Mouse (Mus musculus): ENCODE measurements around the gene Pcbp3.

DNA sequence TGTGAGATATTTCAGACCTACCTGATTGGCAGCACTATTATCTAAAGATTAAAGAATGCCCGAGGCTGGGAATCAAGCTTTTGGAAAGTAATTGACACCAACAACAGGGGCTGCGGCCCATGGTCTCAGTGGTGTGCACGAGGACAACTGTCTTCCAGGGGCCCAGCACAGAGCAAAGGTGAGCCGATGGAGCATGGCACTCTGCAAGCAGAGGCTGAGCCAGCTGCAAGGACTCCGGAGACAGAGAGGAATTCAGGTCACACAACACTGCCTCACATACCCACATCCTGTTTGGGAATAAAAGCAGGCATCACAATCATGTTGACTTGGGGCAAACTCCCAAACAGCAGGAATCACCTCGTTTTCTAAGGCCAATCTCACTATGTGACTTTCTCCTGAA lies 5.5 kb downstream of the Pcbp3 start:
- no peak for TF ChIP-seq CTCF (conservative IDR thresholded peaks at IDR 0.05 in 1 of 2, IDR thresholded peaks at IDR 0.05 in 1 of 2; ENCODE audit: low read depth in 2 of 2, low read length in 2 of 2)
- TF ChIP-seq POLR2AphosphoS2 (IDR thresholded peaks at IDR 0.05; ENCODE audit: low read depth, low read length) = no peak
- no peak for TF ChIP-seq EP300 (IDR thresholded peaks at IDR 0.05; ENCODE audit: low read length)
- no peak for TF ChIP-seq POLR2A (IDR thresholded peaks at IDR 0.05; ENCODE audit: low read depth, low read length)
- no peak for TF ChIP-seq USF1 (IDR thresholded peaks at IDR 0.05; ENCODE audit: low read depth, low read length)
- TF ChIP-seq MXI1 (IDR thresholded peaks at IDR 0.05; ENCODE audit: low read depth, low read length) = no peak
- TF ChIP-seq USF2 (conservative IDR thresholded peaks at IDR 0.05; ENCODE audit: low read depth, low read length) = no peak
- no peak for TF ChIP-seq NELFE (IDR thresholded peaks at IDR 0.05; ENCODE audit: low read depth, low read length)
- TF ChIP-seq ELF1 (IDR thresholded peaks at IDR 0.05; ENCODE audit: low read depth, low read length) = no peak

All from CH12.LX (cell line).